ENCODE assay signal across 9 mouse cellular contexts in genomic region chr1:180810976-180811375, GRCm38 (mm10). TPM values are rescaled to one million over a fixed set of nuclear protein-coding genes. Genes with fewer than 3 reads are reported as not detected.
A peak's percentile ranks its signal among the peaks of the same experiment; 100 is the strongest.
DNase-seq lines count a peak whose midpoint lies in the region; ATAC-seq and TF ChIP-seq lines count a peak whose summit lies in the region.
"Had no signal": no experiment of that assay in that cellular context is flagged by ENCODE, and none has a peak within 500 bp of the region (broad histone marks: within the 10 kb centered on the region; RNA-seq: fewer than 3 reads in every experiment).

No protein-coding gene starts in this region.

- peak overlapping the region; percentile 94 for H3K4me3 ChIP-seq in embryonic facial prominence, embryonic 11.5 days (ENCODE audit: low read depth, low read length)
- peak overlapping the region; percentile 96 for H3K4me3 ChIP-seq in limb, embryonic 10.5 days
- H3K4me3 ChIP-seq in small intestine, adult 2 months (ENCODE audit: low read depth, low read length) = peak overlapping the region; percentile 25; the same call in 1 of the 2 replicates

- TF ChIP-seq POLR2A in small intestine, adult 2 months (IDR thresholded peaks at IDR 0.05; ENCODE audit: low read depth, low read length) = no peak

- no peak overlapping the region for H3K9ac ChIP-seq in embryonic facial prominence, embryonic 11.5 days (replicated peaks; ENCODE audit: low read length)

- H3K27me3 ChIP-seq in embryonic facial prominence, embryonic 11.5 days (ENCODE audit: control insufficient read depth, insufficient read depth, low read length) = no peaks in the 10 kb centered on the region
- no peaks in the 10 kb centered on the region for H3K27me3 ChIP-seq in limb, embryonic 10.5 days (ENCODE audit: low read depth, poor library complexity, severe bottlenecking)
- no peaks in the 10 kb centered on the region for H3K27me3 ChIP-seq in small intestine, adult 2 months (ENCODE audit: control insufficient read depth, insufficient read depth, low read length)
- H3K27me3 ChIP-seq: Patski had no signal

- 76% methylated on average over 7 of the region's 7 CpGs for WGBS in embryonic facial prominence, embryonic 11.5 days
- WGBS in limb, embryonic 10.5 days = 88% methylated on average over 7 of the region's 7 CpGs
- WGBS in small intestine, adult 2 months = 19% methylated on average over 7 of the region's 7 CpGs

- H3K27ac ChIP-seq in embryonic facial prominence, embryonic 11.5 days (replicated peaks; ENCODE audit: low read depth, low read length) = no peak overlapping the region
- no peak overlapping the region for H3K27ac ChIP-seq in limb, embryonic 10.5 days
- H3K27ac ChIP-seq in small intestine, adult 2 months (ENCODE audit: insufficient read depth, low read depth, low read length) = no peak overlapping the region

- H3K4me2 ChIP-seq in embryonic facial prominence, embryonic 11.5 days (ENCODE audit: low read depth, low read length) = peak overlapping the region; percentile 29

- peaks cover 23% of the 10 kb centered on the region for H3K36me3 ChIP-seq in embryonic facial prominence, embryonic 11.5 days (replicated peaks; ENCODE audit: control insufficient read depth, insufficient read depth, low read depth, low read length)
- H3K36me3 ChIP-seq in limb, embryonic 10.5 days = peaks cover 56% of the 10 kb centered on the region
- H3K36me3 ChIP-seq in small intestine, adult 2 months (ENCODE audit: control insufficient read depth, insufficient read depth, low read length) = peaks cover 39% of the 10 kb centered on the region

- no peaks in the 10 kb centered on the region; the same call in 1 of the 2 replicates for H3K4me1 ChIP-seq in embryonic facial prominence, embryonic 11.5 days (ENCODE audit: control insufficient read depth, insufficient read depth, low read length)
- peaks cover 21% of the 10 kb centered on the region for H3K4me1 ChIP-seq in limb, embryonic 10.5 days
- peaks cover 2% of the 10 kb centered on the region; the same call in 1 of the 2 replicates for H3K4me1 ChIP-seq in small intestine, adult 2 months (ENCODE audit: control insufficient read depth, insufficient read depth, insufficient read length, low read length)

- no peak; the same call in 1 of the 2 replicates for TF ChIP-seq CTCF in small intestine, adult 2 months (IDR thresholded peaks at IDR 0.05; ENCODE audit: extremely low read depth, insufficient read length, insufficient replicate concordance, low read depth, low read length)

- H3K9me3 ChIP-seq in embryonic facial prominence, embryonic 11.5 days (replicated peaks; ENCODE audit: control insufficient read depth, low read length) = no peaks in the 10 kb centered on the region
- H3K9me3 ChIP-seq in limb, embryonic 10.5 days (replicated peaks) = no peaks in the 10 kb centered on the region

- ATAC-seq in embryonic facial prominence, embryonic 11.5 days (replicated peaks; ENCODE audit: insufficient number of reproducible peaks, low FRiP score, low TSS enrichment, low read depth) = no peak
- ATAC-seq: Patski had no signal

- DNase-seq in cerebellum, postnatal 10 days = peak; percentile 18 to 50
- DNase-seq in cerebellum, postnatal 36 days = no peak
- peak; percentile 31 for DNase-seq in 3134 (ENCODE audit: extremely low read depth, insufficient read length, low spot score)
- peak; percentile 32 for DNase-seq in embryonic facial prominence, embryonic 11.5 days (ENCODE audit: low spot score)
- no peak for DNase-seq in limb, embryonic 10.5 days (ENCODE audit: low spot score)
- no peak for DNase-seq in gastrocnemius, adult 8-10 months (ENCODE audit: low spot score in 2 of 2)
- DNase-seq in cerebellum, adult 11-12 months = no peak

RNA-seq across cellular contexts. Expression of gene H3f3a, which starts 2.8 kb away (rescaled TPM):
- 3,882 and 3,910 TPM in 2 replicates for polyA plus RNA-seq in embryonic facial prominence, embryonic 11.5 days (2014; fragmentation: Nextera tagmentation; extraction: Ambion mirVana)
- 2,611 and 2,929 TPM in 2 replicates for polyA plus RNA-seq in limb, embryonic 10.5 days (2016; fragmentation: Nextera tagmentation; extraction: Ambion mirVana)
- polyA plus RNA-seq in small intestine, adult 2 months (2012; rRNA removed) = 156 and 262 TPM in 2 replicates
- total RNA-seq in gastrocnemius, adult 8-10 months (2022) = 100 to 1,000 TPM; 274 to 310 (median 289) TPM

RNA-seq across cellular contexts. Expression of gene Sde2, which starts 40.0 kb away (rescaled TPM):
- polyA plus RNA-seq in embryonic facial prominence, embryonic 11.5 days (2014; fragmentation: Nextera tagmentation; extraction: Ambion mirVana) = 38.2 and 38.6 TPM in 2 replicates
- polyA plus RNA-seq in limb, embryonic 10.5 days (2016; fragmentation: Nextera tagmentation; extraction: Ambion mirVana) = 46.7 and 50.8 TPM in 2 replicates
- 3.2 and 5.9 TPM in 2 replicates for polyA plus RNA-seq in small intestine, adult 2 months (2012; rRNA removed)
- 1 to 10 TPM; 6.8 to 8.4 (median 7.6) TPM for total RNA-seq in gastrocnemius, adult 8-10 months (2022)

Comparison
In these comparisons a context has a peak if more than half of its experiments do, and no peak if none do; other contexts are left out.
1. DNase-seq: peak in cerebellum, postnatal 10 days (2 of 2), 3134 (single experiment) and embryonic facial prominence, embryonic 11.5 days (single experiment); none in cerebellum, postnatal 36 days (0 of 2), limb, embryonic 10.5 days (single experiment), gastrocnemius, adult 8-10 months (0 of 2) and cerebellum, adult 11-12 months (single experiment).
2. H3K4me3 ChIP-seq: peak in every context shown above with its lines; median percentile 96 in limb, embryonic 10.5 days; 94 in embryonic facial prominence, embryonic 11.5 days; 25 in small intestine, adult 2 months.